Mouse (Mus musculus): Measurements from ENCODE around the gene Phf21a.

DNA sequence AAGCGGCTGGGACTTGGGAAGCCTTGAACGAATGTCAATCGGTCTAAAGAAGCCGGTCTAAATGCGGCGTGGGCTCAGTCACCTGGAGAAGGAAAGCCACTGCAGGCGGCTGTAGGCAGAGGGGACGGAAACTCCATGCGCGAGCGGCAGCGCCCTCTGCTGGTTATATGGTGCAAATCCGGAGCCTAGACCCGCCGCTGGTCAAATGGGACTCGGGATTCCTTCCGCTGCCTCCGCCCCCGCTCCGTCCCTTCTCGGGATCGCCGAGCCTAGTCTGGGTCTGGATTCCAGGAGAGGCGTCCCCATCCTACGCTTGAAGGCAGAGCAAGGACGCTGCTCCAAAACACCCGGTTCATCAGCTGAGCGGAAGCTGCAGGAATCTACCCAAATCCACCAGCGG, 34.4 kb upstream of the Phf21a start:
- TF ChIP-seq CTCF (IDR thresholded peaks at IDR 0.05) (no peak; the same call in 1 of the 2 replicates), POLR2A (IDR thresholded peaks at IDR 0.05; ENCODE audit: insufficient read depth, low read depth, low read length) (no peak)
